Mouse (Mus musculus): ENCODE data around the gene Snapc3. TPM values are rescaled to one million over a fixed set of nuclear protein-coding genes. Genes with fewer than 3 reads are reported as not detected.
"Not testable (repeated sequence)": the region's sequence is repeated elsewhere in the genome, so short reads cannot be mapped to it uniquely, and the experiment has no call there.

Snapc3 gene
- total and polyA plus RNA-seq, 2 experiments = 5.2 to 11.5 TPM

- no peak for DNase-seq (ENCODE audit: extremely low read depth, low read depth, low spot score)
- TF ChIP-seq POLR2A (IDR thresholded peaks at IDR 0.05; ENCODE audit: extremely low read depth, insufficient read depth, low read length) (no peak), CTCF (IDR thresholded peaks at IDR 0.05; ENCODE audit: low read depth, low read length) (peak; percentile 29; the same call in 1 of the 2 replicates)
- Histone ChIP-seq H3K27me3 (ENCODE audit: control insufficient read depth, insufficient read depth, low read length) (no peaks in the 10 kb centered on the region), H3K4me1 (ENCODE audit: control insufficient read depth, insufficient read depth, low read length) (peaks cover 2% of the 10 kb centered on the region; the same call in 1 of the 2 replicates), H3K27ac (replicated peaks; ENCODE audit: insufficient read depth, low read depth, low read length) (no peak overlapping the region), H3K9ac (ENCODE audit: low read depth, low read length) (no peak overlapping the region), H3K4me3 (ENCODE audit: insufficient read depth, low read depth, low read length) (no peak overlapping the region), H3K36me3 (ENCODE audit: control insufficient read depth, insufficient read depth, low read length) (no peaks in the 10 kb centered on the region), H3K79me2 (ENCODE audit: control insufficient read depth, insufficient read depth, low read length) (no peaks in the 10 kb centered on the region)
- 84% methylated on average over 10 of the region's 10 CpGs for WGBS
Measured at GRCm38 (mm10) chr4:83514976-83515669, 97.6 kb downstream of the Snapc3 start.

GRCm38 (mm10) chr4:83516144-83516543, 98.6 kb downstream of the Snapc3 start:
- not testable (repeated sequence) for H3K9ac ChIP-seq (ENCODE audit: low read depth, low read length); H3K4me1 ChIP-seq (ENCODE audit: control insufficient read depth, insufficient read depth, low read length); H3K79me2 ChIP-seq (ENCODE audit: control insufficient read depth, insufficient read depth, low read length); H3K4me3 ChIP-seq (ENCODE audit: insufficient read depth, low read depth, low read length); H3K36me3 ChIP-seq (ENCODE audit: control insufficient read depth, insufficient read depth, low read length); H3K27ac ChIP-seq (replicated peaks; ENCODE audit: insufficient read depth, low read depth, low read length); DNase-seq (ENCODE audit: extremely low read depth, low read depth, low spot score); H3K27me3 ChIP-seq (ENCODE audit: control insufficient read depth, insufficient read depth, low read length)
- 88% methylated on average over 5 of the region's 6 CpGs for WGBS

Other genes starting within 250 kb of the Snapc3 start
- 21.0 and 21.3 TPM in 2 replicates for gene Ttc39b, start 93.5 kb upstream of the Snapc3 start, total RNA-seq (2014; rRNA removed)
- 6.5 and 6.7 TPM in 2 replicates for gene Ttc39b, start 93.5 kb upstream of the Snapc3 start, polyA plus RNA-seq (2012; rRNA removed)
- gene Psip1, start 68.7 kb downstream of the Snapc3 start, total RNA-seq (2014; rRNA removed) = 16.0 and 17.7 TPM in 2 replicates
- 4.4 and 6.9 TPM in 2 replicates for gene Psip1, start 68.7 kb downstream of the Snapc3 start, polyA plus RNA-seq (2012; rRNA removed)
- gene Ccdc171, start 107.8 kb downstream of the Snapc3 start, total RNA-seq (2014; rRNA removed) = 4.4 and 6.8 TPM in 2 replicates
- 0.45 and 1.4 TPM in 2 replicates for gene Ccdc171, start 107.8 kb downstream of the Snapc3 start, polyA plus RNA-seq (2012; rRNA removed)